Mouse (Mus musculus) hindbrain, embryonic 15.5 days (tissue): Measurements from ENCODE around the gene Sept11. TPM values are rescaled to one million over a fixed set of nuclear protein-coding genes. Genes with fewer than 3 reads are reported as not detected.
A peak's percentile ranks its signal among the peaks of the same experiment; 100 is the strongest.

ENCODE experiments used
- ATAC-seq: fragments of 200-750 bp; cut with Nextera tagmentation; 2 replicates; pipeline ENCODE4 v1.8.0; 2017; ENCODE audit warnings: low read depth, moderate number of reproducible peaks, moderate TSS enrichment; ENCODE audit not compliant: low FRiP score
- H3K27ac ChIP-seq: fragments of 300-500 bp; sonication (generic); replicated peaks from 2 replicates; pipeline ENCODE4 v1.5.1; 2015; ENCODE audit warnings: mild to moderate bottlenecking, inconsistent platforms
- H3K27me3 ChIP-seq: fragments of 300-500 bp; sonication (generic); 2 replicates; pipeline ENCODE4 v1.6.1; 2015; ENCODE audit warnings: control low read depth, inconsistent platforms
- H3K36me3 ChIP-seq: fragments of 300-500 bp; sonication (generic); 2 replicates; pipeline ENCODE4 v1.6.1; 2015; ENCODE audit warnings: control low read depth, inconsistent platforms
- H3K4me1 ChIP-seq: fragments of 300-500 bp; sonication (generic); replicated peaks from 2 replicates; pipeline ENCODE4 v1.6.1; 2015; ENCODE audit warnings: control low read depth, inconsistent platforms
- H3K4me2 ChIP-seq: fragments of 300-500 bp; sonication (generic); 2 replicates; pipeline ENCODE4 v1.6.1; 2015; ENCODE audit warnings: moderate library complexity, mild to moderate bottlenecking, inconsistent platforms
- H3K4me3 ChIP-seq: fragments of 300-500 bp; sonication (generic); 2 replicates; pipeline ENCODE4 v1.5.1; 2015; ENCODE audit warnings: mild to moderate bottlenecking, inconsistent platforms
- H3K9ac ChIP-seq: fragments of 300-500 bp; sonication (generic); 2 replicates; pipeline ENCODE4 v1.6.1; 2015; ENCODE audit warnings: inconsistent platforms
- H3K9me3 ChIP-seq: fragments of 300-500 bp; sonication (generic); 2 replicates; pipeline ENCODE4 v1.6.1; 2016; ENCODE audit warnings: control low read depth, inconsistent platforms
- WGBS: fragments of 180-500 bp; shearing (Covaris S2); methylation state at CpG from one replicate; pipeline ENCODE4 v1.1.7; 2015; 5-methylcytosine and 5-hydroxymethylcytosine counted together
- polyA plus RNA-seq: library from polyadenylated mRNA; unstranded; fragments of >200 nt; fragmentation: Nextera tagmentation; extraction: Ambion mirVana; gene quantifications from 2 replicates; pipeline ENCODE4 v1.2.1, GENCODE M21; 2015

Sept11 gene
- polyA plus RNA-seq, 1 experiment from 2014 or later: 151 TPM

GRCm38 (mm10) chr5:93133445-93134244 is 40.4 kb downstream of the Sept11 start:
- H3K27me3 ChIP-seq: no peaks in the 10 kb centered on the region
- H3K9ac ChIP-seq: no peak overlapping the region
- H3K4me3 ChIP-seq: no peak overlapping the region
- WGBS: 18% methylated on average over 10 of the region's 10 CpGs
- H3K36me3 ChIP-seq: no peaks in the 10 kb centered on the region
- peak overlapping the region; percentile 6 for H3K27ac ChIP-seq
- ATAC-seq: peak; percentile 62; the same call in 1 of the 2 replicates
- no peaks in the 10 kb centered on the region for H3K9me3 ChIP-seq
- H3K4me1 ChIP-seq: peaks cover 49% of the 10 kb centered on the region
- H3K4me2 ChIP-seq: peak overlapping the region; percentile 34

DNA sequence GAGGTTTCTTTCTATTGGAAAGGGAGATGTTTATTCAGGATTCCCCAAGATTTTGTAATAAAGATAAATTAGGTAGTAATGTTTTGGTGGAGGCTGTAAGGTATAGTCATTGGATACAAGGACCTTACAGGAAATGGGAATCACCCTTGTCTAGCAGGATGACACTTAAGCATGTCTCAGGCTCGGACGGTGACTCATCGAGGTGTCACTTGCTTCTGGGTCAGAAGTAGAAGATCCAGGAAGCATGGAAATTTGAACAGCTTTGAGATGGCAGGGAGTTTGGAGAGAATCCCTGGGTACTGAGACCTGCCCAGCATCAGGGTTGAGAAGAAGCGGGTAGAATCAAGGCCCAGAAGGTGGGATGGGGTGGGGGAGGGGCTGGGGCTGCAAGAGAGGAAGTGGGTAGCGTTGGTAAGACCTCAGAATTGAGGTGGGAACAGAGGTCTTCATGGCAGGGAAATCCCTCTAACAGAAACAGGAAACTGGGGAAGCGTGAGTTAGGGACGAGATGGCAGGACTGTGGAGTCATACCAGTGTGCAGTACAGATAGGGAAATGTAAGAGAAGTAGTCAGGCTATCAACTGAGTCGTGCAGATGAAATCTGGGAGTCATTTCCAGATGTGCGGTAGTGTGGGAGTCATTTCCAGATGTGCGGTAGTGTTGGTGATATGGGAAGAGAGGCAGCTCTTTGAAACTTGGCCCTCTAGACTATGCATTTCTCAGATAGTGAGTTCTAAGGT is 42.3 kb downstream of the Sept11 start:
- no peak overlapping the region for H3K4me2 ChIP-seq
- H3K4me1 ChIP-seq: peaks cover 36% of the 10 kb centered on the region
- ATAC-seq: no peak
- no peaks in the 10 kb centered on the region for H3K9me3 ChIP-seq
- H3K9ac ChIP-seq: no peak overlapping the region
- H3K36me3 ChIP-seq: peaks cover 6% of the 10 kb centered on the region; the same call in 1 of the 2 replicates
- no peak overlapping the region for H3K27ac ChIP-seq
- no peak overlapping the region for H3K4me3 ChIP-seq
- 90% methylated on average over 10 of the region's 10 CpGs for WGBS
- H3K27me3 ChIP-seq: no peaks in the 10 kb centered on the region

- Histone ChIP-seq H3K4me2 (no peak overlapping the region), H3K4me3 (no peak overlapping the region), H3K36me3 (peaks cover 13% of the 10 kb centered on the region), H3K4me1 (peaks cover 25% of the 10 kb centered on the region), H3K9ac (no peak overlapping the region), H3K27me3 (no peaks in the 10 kb centered on the region), H3K9me3 (no peaks in the 10 kb centered on the region), H3K27ac (no peak overlapping the region)
- WGBS: 63% methylated on average over 5 of the region's 5 CpGs
- ATAC-seq: no peak
Observed at GRCm38 (mm10) chr5:93136956-93137586, 43.8 kb downstream of the Sept11 start.

GRCm38 (mm10) chr5:93139350-93139749 is 46.1 kb downstream of the Sept11 start:
- Histone ChIP-seq H3K9me3 (no peaks in the 10 kb centered on the region), H3K27ac (no peak overlapping the region), H3K4me3 (no peak overlapping the region), H3K27me3 (no peaks in the 10 kb centered on the region), H3K4me2 (no peak overlapping the region), H3K4me1 (peaks cover 10% of the 10 kb centered on the region), H3K36me3 (peaks cover 13% of the 10 kb centered on the region), H3K9ac (no peak overlapping the region)
- ATAC-seq: no peak
- 95% methylated on average over 9 of the region's 9 CpGs for WGBS

DNA sequence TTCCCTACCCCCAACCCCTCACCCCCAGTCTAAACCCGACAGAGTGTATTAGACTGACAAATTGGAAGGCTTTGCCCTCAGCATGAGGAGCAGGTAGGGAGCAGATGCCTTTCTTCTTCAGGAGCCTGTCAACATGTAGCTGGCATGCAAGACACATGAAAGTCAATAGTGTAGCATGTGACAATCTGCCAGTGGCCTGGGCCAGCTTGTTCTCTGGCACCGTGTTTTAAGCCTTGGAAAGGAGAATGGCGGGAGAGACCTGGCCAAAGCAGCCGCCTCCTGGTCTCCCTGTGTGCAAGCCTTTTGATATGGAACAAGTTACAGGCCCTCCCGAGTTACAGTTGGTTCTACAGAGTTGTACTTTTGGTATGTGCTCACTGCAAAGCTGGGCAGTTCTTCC is 47.5 kb downstream of the Sept11 start:
- no peak for ATAC-seq
- Histone ChIP-seq H3K27me3 (no peaks in the 10 kb centered on the region), H3K9me3 (no peaks in the 10 kb centered on the region), H3K9ac (no peak overlapping the region), H3K4me1 (peaks cover 17% of the 10 kb centered on the region), H3K27ac (no peak overlapping the region), H3K4me3 (no peak overlapping the region), H3K4me2 (no peak overlapping the region), H3K36me3 (peaks cover 13% of the 10 kb centered on the region)
- 73% methylated on average over 5 of the region's 5 CpGs for WGBS

GRCm38 (mm10) chr5:93143360-93144091 is 50.3 kb downstream of the Sept11 start:
- Histone ChIP-seq H3K27ac (0 out of 2 replicates have a peak overlapping the region, but pooled peaks have one; percentile 25), H3K4me3 (no peak overlapping the region), H3K27me3 (no peaks in the 10 kb centered on the region), H3K9ac (no peak overlapping the region), H3K36me3 (peaks cover 13% of the 10 kb centered on the region), H3K4me2 (no peak overlapping the region), H3K9me3 (no peaks in the 10 kb centered on the region), H3K4me1 (peaks cover 19% of the 10 kb centered on the region)
- ATAC-seq: no peak
- 70% methylated on average over 12 of the region's 12 CpGs for WGBS

- WGBS: 32% methylated on average over 5 of the region's 5 CpGs
- no peaks in the 10 kb centered on the region for H3K9me3 ChIP-seq
- H3K27ac ChIP-seq: no peak overlapping the region
- no peak overlapping the region for H3K4me2 ChIP-seq
- peaks cover 16% of the 10 kb centered on the region for H3K36me3 ChIP-seq
- H3K9ac ChIP-seq: no peak overlapping the region
- H3K4me1 ChIP-seq: peaks cover 19% of the 10 kb centered on the region
- ATAC-seq: no peak
- H3K4me3 ChIP-seq: no peak overlapping the region
- no peaks in the 10 kb centered on the region for H3K27me3 ChIP-seq
Observed at GRCm38 (mm10) chr5:93144874-93145273, 51.6 kb downstream of the Sept11 start.

DNA sequence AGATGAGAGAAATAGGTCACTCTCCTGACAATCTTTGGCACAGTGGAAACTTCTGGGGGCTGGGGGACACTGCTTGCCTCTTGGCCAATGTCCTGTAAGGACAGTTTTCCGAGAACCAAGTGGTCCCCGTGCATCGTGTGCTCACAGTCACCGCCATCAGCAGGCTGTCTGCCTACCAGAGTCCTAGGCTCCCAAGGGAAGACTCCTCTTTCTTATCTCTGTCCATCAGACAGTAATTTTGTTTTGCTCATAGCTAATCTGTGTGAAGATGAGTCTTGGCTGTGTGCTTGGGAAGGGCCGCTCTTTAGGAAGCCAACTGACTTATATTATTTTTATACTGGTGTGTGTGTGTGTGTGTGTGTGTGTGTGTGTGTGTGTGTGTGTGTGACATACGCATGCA is 52.3 kb downstream of the Sept11 start:
- no peaks in the 10 kb centered on the region for H3K27me3 ChIP-seq
- no peak overlapping the region for H3K27ac ChIP-seq
- no peak for ATAC-seq
- peaks cover 11% of the 10 kb centered on the region for H3K36me3 ChIP-seq
- H3K9me3 ChIP-seq: no peaks in the 10 kb centered on the region
- 74% methylated on average over 6 of the region's 6 CpGs for WGBS
- no peak overlapping the region for H3K4me3 ChIP-seq
- H3K9ac ChIP-seq: no peak overlapping the region
- H3K4me2 ChIP-seq: no peak overlapping the region
- peaks cover 19% of the 10 kb centered on the region for H3K4me1 ChIP-seq

DNA sequence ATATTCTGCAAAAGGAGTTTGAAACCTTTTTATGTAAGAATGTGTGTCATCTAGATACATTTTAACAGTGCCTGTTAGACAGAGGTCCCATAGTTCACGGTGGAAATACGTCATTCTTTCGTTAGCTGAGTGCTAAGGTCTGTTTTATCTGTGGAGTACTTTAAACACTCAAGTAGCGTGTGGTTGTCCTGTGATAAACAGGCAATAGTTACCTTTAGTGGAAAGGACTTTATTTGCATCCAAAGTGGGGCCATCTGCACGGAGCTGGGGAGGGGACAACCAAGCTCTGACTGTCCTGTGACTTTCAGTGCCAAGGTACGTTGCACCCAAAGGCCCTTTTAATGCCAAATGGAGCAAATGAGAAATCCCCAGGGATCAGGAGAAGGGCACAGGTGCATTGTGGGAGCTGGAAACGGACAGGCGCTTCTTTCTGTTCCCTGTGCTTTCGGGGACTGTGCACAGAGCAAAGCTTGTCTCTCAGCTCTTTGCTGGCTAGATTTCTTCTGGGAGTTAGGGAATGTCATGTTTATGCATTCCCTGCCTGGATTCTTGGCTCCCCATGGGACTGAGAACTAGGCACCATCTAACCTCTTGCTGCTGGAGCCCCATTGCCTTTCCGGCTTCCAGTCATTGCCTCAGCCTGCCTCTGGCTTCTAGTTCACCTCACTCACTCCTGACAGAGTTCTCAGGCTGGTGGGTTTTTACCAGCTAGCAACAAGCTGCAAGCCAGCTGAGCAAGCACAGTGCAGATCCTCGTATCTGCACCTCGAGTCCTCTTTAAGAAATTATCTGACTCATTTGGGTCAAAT is 56.9 kb downstream of the Sept11 start:
- no peak for ATAC-seq
- Histone ChIP-seq H3K4me3 (no peak overlapping the region), H3K27me3 (no peaks in the 10 kb centered on the region), H3K9me3 (no peaks in the 10 kb centered on the region), H3K9ac (no peak overlapping the region), H3K4me1 (peaks cover 24% of the 10 kb centered on the region), H3K27ac (no peak overlapping the region), H3K36me3 (peaks cover 3% of the 10 kb centered on the region), H3K4me2 (no peak overlapping the region)
- 74% methylated on average over 12 of the region's 12 CpGs for WGBS

GRCm38 (mm10) chr5:93151985-93152384 is 58.7 kb downstream of the Sept11 start:
- peaks cover 12% of the 10 kb centered on the region; the same call in 1 of the 2 replicates for H3K4me1 ChIP-seq
- no peak for ATAC-seq
- no peak overlapping the region for H3K9ac ChIP-seq
- H3K4me2 ChIP-seq: no peak overlapping the region
- H3K36me3 ChIP-seq: peaks cover 19% of the 10 kb centered on the region
- 79% methylated on average over 6 of the region's 6 CpGs for WGBS
- no peaks in the 10 kb centered on the region for H3K9me3 ChIP-seq
- H3K4me3 ChIP-seq: no peak overlapping the region
- H3K27ac ChIP-seq: no peak overlapping the region
- no peaks in the 10 kb centered on the region for H3K27me3 ChIP-seq

GRCm38 (mm10) chr5:93152451-93152850 is 59.2 kb downstream of the Sept11 start:
- no peaks in the 10 kb centered on the region for H3K9me3 ChIP-seq
- 84% methylated on average over 4 of the region's 4 CpGs for WGBS
- no peak overlapping the region for H3K27ac ChIP-seq
- no peaks in the 10 kb centered on the region for H3K27me3 ChIP-seq
- ATAC-seq: no peak
- H3K9ac ChIP-seq: no peak overlapping the region
- H3K36me3 ChIP-seq: peaks cover 21% of the 10 kb centered on the region
- H3K4me2 ChIP-seq: no peak overlapping the region
- H3K4me3 ChIP-seq: no peak overlapping the region
- peaks cover 11% of the 10 kb centered on the region; the same call in 1 of the 2 replicates for H3K4me1 ChIP-seq
